Mouse (Mus musculus) G1E (cell line): Measurements from ENCODE around the gene Begain.

Experiments used
- CTCF ChIP-seq: IDR thresholded peaks from 2 replicates; pipeline ENCODE4 v1.5.1; 2012; ENCODE audit warnings: low read depth, low read length, inconsistent platforms, mixed read lengths
- GATA1 ChIP-seq: IDR thresholded peaks from 2 replicates; pipeline ENCODE4 v1.6.1; 2012; ENCODE audit warnings: borderline replicate concordance, low read length, inconsistent platforms, mixed read lengths
- GATA2 ChIP-seq: IDR thresholded peaks from 2 replicates; pipeline ENCODE4 v1.6.1; 2012; ENCODE audit warnings: low read depth, low read length, inconsistent platforms, borderline replicate concordance
- POLR2AphosphoS5 ChIP-seq: IDR thresholded peaks from 2 replicates; pipeline ENCODE4 v1.6.1; 2012; ENCODE audit warnings: low read depth, low read length, inconsistent platforms; ENCODE audit not compliant: insufficient replicate concordance
- TAL1 ChIP-seq: conservative IDR thresholded peaks from 2 replicates; pipeline ENCODE4 v1.6.1; 2012; ENCODE audit warnings: low read depth, low read length, inconsistent platforms, mixed read lengths

- no peak for TF ChIP-seq CTCF
- TF ChIP-seq GATA1: no peak
- TF ChIP-seq GATA2: no peak
- TF ChIP-seq TAL1: no peak
- TF ChIP-seq POLR2AphosphoS5: no peak
These were observed 6.1 kb upstream of the Begain start for GRCm38 (mm10) chr12:109074106-109074505.
